Mouse (Mus musculus): ENCODE results near the gene 1700028J19Rik. TPM values are rescaled to one million over a fixed set of nuclear protein-coding genes. Genes with fewer than 3 reads are reported as not detected.
"Not testable (repeated sequence)": the region's sequence is repeated elsewhere in the genome, so short reads cannot be mapped to it uniquely, and the experiment has no call there.

The 1700028J19Rik gene
- polyA plus RNA-seq, 1 experiment from 2014 or later, result 1.4 TPM

GRCm38 (mm10) chr7:44193466-44193865 is 53.0 kb downstream of the 1700028J19Rik start:
- H3K4me3 ChIP-seq (replicated peaks; ENCODE audit: low read length); H3K9ac ChIP-seq (replicated peaks; ENCODE audit: low read depth, low read length); H3K9me3 ChIP-seq (ENCODE audit: control insufficient read depth, low read length); H3K27ac ChIP-seq (ENCODE audit: low read length); H3K4me1 ChIP-seq (replicated peaks; ENCODE audit: control insufficient read depth, insufficient read depth, low read length); ATAC-seq; H3K27me3 ChIP-seq (replicated peaks; ENCODE audit: control insufficient read depth, insufficient read depth, low read length); H3K4me2 ChIP-seq (ENCODE audit: low read length); H3K36me3 ChIP-seq (ENCODE audit: control insufficient read depth, insufficient read depth): not testable (repeated sequence)
- WGBS, result 87% methylated on average over 1 of the region's 1 CpGs

DNA sequence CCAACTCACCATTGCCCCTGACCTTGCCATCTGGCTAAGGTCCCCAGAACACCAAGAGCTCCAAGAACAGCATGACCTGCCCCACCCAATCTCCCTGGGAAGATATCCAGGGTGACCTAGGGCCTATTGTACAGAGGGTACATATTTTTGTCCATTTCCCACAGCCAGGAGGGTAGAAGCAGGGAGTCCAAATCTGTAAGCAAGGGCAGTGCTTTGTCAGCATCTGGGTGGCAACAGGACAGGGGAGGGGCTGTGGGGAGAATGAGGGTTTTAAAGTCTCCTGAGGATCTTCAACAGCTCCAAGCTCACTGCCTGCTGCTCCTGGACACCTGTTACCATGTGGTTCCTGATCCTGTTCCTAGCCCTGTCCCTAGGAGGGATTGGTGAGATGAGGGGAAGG is 58.6 kb downstream of the 1700028J19Rik start, which contains the start of gene Klk1b24:
Klk1b24 (plus strand) TSS at position 301 of the 400 bp plus-strand sequence.
- H3K9me3 ChIP-seq (ENCODE audit: control insufficient read depth, low read length); ATAC-seq; H3K4me1 ChIP-seq (replicated peaks; ENCODE audit: control insufficient read depth, insufficient read depth, low read length); H3K27ac ChIP-seq (ENCODE audit: low read length); H3K9ac ChIP-seq (replicated peaks; ENCODE audit: low read depth, low read length); H3K4me3 ChIP-seq (replicated peaks; ENCODE audit: low read length); H3K4me2 ChIP-seq (ENCODE audit: low read length); H3K36me3 ChIP-seq (ENCODE audit: control insufficient read depth, insufficient read depth); H3K27me3 ChIP-seq (replicated peaks; ENCODE audit: control insufficient read depth, insufficient read depth, low read length): not testable (repeated sequence)

GRCm38 (mm10) chr7:44186516-44186915 is 60.0 kb downstream of the 1700028J19Rik start:
- not testable (repeated sequence) for H3K36me3 ChIP-seq (ENCODE audit: control insufficient read depth, insufficient read depth); H3K4me2 ChIP-seq (ENCODE audit: low read length); H3K27ac ChIP-seq (ENCODE audit: low read length); H3K4me3 ChIP-seq (replicated peaks; ENCODE audit: low read length); H3K4me1 ChIP-seq (replicated peaks; ENCODE audit: control insufficient read depth, insufficient read depth, low read length); H3K27me3 ChIP-seq (replicated peaks; ENCODE audit: control insufficient read depth, insufficient read depth, low read length); H3K9me3 ChIP-seq (ENCODE audit: control insufficient read depth, low read length); ATAC-seq; H3K9ac ChIP-seq (replicated peaks; ENCODE audit: low read depth, low read length)
- 67% methylated on average over 8 of the region's 8 CpGs for WGBS

Other genes with a start within 250 kb of the 1700028J19Rik start
- gene Klk1b26, start 234.5 kb downstream of the 1700028J19Rik start, polyA plus RNA-seq (2015; fragmentation: Nextera tagmentation; extraction: Ambion mirVana), result not detected in 2 replicates
- not detected in 2 replicates for gene Klk1b27, start 194.4 kb downstream of the 1700028J19Rik start, polyA plus RNA-seq (2015; fragmentation: Nextera tagmentation; extraction: Ambion mirVana)
- gene Klk1b21, start 144.4 kb downstream of the 1700028J19Rik start, polyA plus RNA-seq (2015; fragmentation: Nextera tagmentation; extraction: Ambion mirVana), result not detected in 2 replicates
- gene Klk1b22, start 134.0 kb downstream of the 1700028J19Rik start, polyA plus RNA-seq (2015; fragmentation: Nextera tagmentation; extraction: Ambion mirVana), result not detected in 2 replicates
- not detected in 2 replicates for gene Klk1b16, start 109.9 kb downstream of the 1700028J19Rik start, polyA plus RNA-seq (2015; fragmentation: Nextera tagmentation; extraction: Ambion mirVana)
- gene Klk1b24, start 58.5 kb downstream of the 1700028J19Rik start, polyA plus RNA-seq (2015; fragmentation: Nextera tagmentation; extraction: Ambion mirVana), result not detected in 2 replicates
- not detected in 2 replicates for gene Klk1b3, start 48.5 kb downstream of the 1700028J19Rik start, polyA plus RNA-seq (2015; fragmentation: Nextera tagmentation; extraction: Ambion mirVana)
- gene Klk1b4, start 39.3 kb downstream of the 1700028J19Rik start, polyA plus RNA-seq (2015; fragmentation: Nextera tagmentation; extraction: Ambion mirVana), result not detected in 2 replicates
- not detected in 2 replicates for gene Klk1b5, start 30.8 kb downstream of the 1700028J19Rik start, polyA plus RNA-seq (2015; fragmentation: Nextera tagmentation; extraction: Ambion mirVana)
- gene Klk1, start 21.3 kb downstream of the 1700028J19Rik start, polyA plus RNA-seq (2015; fragmentation: Nextera tagmentation; extraction: Ambion mirVana), result not detected in 2 replicates
- gene Gm36864, start 10.5 kb downstream of the 1700028J19Rik start, polyA plus RNA-seq (2015; fragmentation: Nextera tagmentation; extraction: Ambion mirVana), result not detected in 2 replicates
- 240 and 264 TPM in 2 replicates for gene 2410002F23Rik, start within 50 bp of the 1700028J19Rik start, polyA plus RNA-seq (2015; fragmentation: Nextera tagmentation; extraction: Ambion mirVana)
- gene Acp4, start 10.7 kb upstream of the 1700028J19Rik start, polyA plus RNA-seq (2015; fragmentation: Nextera tagmentation; extraction: Ambion mirVana), result not detected in 2 replicates
- gene Gm15517, start 14.8 kb upstream of the 1700028J19Rik start, polyA plus RNA-seq (2015; fragmentation: Nextera tagmentation; extraction: Ambion mirVana), result not detected in 2 replicates
- 3.5 and 4.4 TPM in 2 replicates for gene Clec11a, start 60.2 kb upstream of the 1700028J19Rik start, polyA plus RNA-seq (2015; fragmentation: Nextera tagmentation; extraction: Ambion mirVana)
- gene Shank1, start 63.6 kb upstream of the 1700028J19Rik start, polyA plus RNA-seq (2015; fragmentation: Nextera tagmentation; extraction: Ambion mirVana), result 20.4 and 26.5 TPM in 2 replicates
- 27.2 and 37.2 TPM in 2 replicates for gene Syt3, start 137.4 kb upstream of the 1700028J19Rik start, polyA plus RNA-seq (2015; fragmentation: Nextera tagmentation; extraction: Ambion mirVana)
- 0.86 and 2.3 TPM in 2 replicates for gene 1700008O03Rik, start 139.1 kb upstream of the 1700028J19Rik start, polyA plus RNA-seq (2015; fragmentation: Nextera tagmentation; extraction: Ambion mirVana)
- gene Lrrc4b, start 182.3 kb upstream of the 1700028J19Rik start, polyA plus RNA-seq (2015; fragmentation: Nextera tagmentation; extraction: Ambion mirVana), result 10.6 and 12.6 TPM in 2 replicates
- 2.6 and 3.7 TPM in 2 replicates for gene Aspdh, start 218.7 kb upstream of the 1700028J19Rik start, polyA plus RNA-seq (2015; fragmentation: Nextera tagmentation; extraction: Ambion mirVana)
- 51.4 and 61.8 TPM in 2 replicates for gene Josd2, start 221.3 kb upstream of the 1700028J19Rik start, polyA plus RNA-seq (2015; fragmentation: Nextera tagmentation; extraction: Ambion mirVana)
- 120 and 127 TPM in 2 replicates for gene Emc10, start 249.8 kb upstream of the 1700028J19Rik start, polyA plus RNA-seq (2015; fragmentation: Nextera tagmentation; extraction: Ambion mirVana)
- gene Fam71e1, start 249.9 kb upstream of the 1700028J19Rik start, polyA plus RNA-seq (2015; fragmentation: Nextera tagmentation; extraction: Ambion mirVana), result 22.2 and 28.9 TPM in 2 replicates